Mouse (Mus musculus) left cerebral cortex, postnatal 36 days (tissue): ENCODE measurements around the gene Chchd10. TPM values are rescaled to one million over a fixed set of nuclear protein-coding genes. Genes with fewer than 3 reads are reported as not detected.

ENCODE experiments used
- DNase-seq, 2 experiments: peaks; one replicate each; pipeline ENCODE4 v3.0.0; 2021 to 2022; ENCODE audit warnings: low spot score in 2 of 2, mixed read lengths in 1 of 2
- intact Hi-C: fragments of 180-260 bp; cut with DNase I; formaldehyde crosslinking; loops from one replicate; pipeline ENCODE4 v1.15.1; 2025
- total RNA-seq, 2 experiments: library from RNA; stranded (reverse); gene quantifications; 2 replicates each; pipeline ENCODE4 v1.2.3; 2021

The Chchd10 gene
- total RNA-seq, 2 experiments from 2014 or later: 373 to 446 TPM

DNA sequence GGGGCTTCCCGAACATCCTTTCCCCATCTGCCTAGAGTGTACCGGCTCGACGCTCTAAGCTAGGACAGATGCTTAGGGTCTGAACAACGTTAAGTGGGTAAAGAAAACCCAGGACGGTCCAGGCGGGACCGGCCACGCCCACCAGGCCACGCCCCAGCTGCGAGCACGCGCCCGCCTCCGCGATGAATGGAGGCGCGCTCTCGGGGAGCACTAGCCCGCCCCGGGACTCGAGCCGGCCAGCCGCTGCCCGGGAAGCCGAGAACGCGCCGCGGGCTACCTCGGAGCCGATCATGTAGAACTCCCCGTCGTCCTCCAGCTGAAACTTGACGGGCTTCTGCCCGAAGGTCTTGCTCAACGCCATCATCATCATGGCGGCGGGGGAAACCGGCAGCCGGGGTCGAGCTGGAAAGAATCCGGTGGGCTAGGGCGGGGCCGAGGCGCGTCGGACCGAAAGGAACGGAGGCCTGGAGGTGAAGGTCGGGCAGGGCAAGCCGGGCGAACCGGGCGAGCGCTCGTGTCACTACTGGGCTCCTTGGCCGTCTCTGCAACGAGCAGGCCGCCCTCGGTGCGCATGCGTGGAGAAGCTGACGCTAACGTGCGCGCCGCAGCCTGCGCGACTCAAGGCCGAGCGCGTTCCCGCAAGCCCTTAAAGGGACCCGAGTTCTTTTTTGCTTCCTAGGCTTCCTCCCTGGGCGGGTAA is 11.8 kb upstream of the Chchd10 start, which contains the start of gene Smarcb1:
Smarcb1 (minus strand) TSS at position 592 of the 700 bp plus-strand sequence.
- peak; percentile 96 to 97 for DNase-seq
- intact Hi-C loops: no loop called here

- intact Hi-C loops: no loop called here
- no peak for DNase-seq
Measured at GRCm38 (mm10) chr10:75921726-75922560, 11.0 kb upstream of the Chchd10 start.

DNA sequence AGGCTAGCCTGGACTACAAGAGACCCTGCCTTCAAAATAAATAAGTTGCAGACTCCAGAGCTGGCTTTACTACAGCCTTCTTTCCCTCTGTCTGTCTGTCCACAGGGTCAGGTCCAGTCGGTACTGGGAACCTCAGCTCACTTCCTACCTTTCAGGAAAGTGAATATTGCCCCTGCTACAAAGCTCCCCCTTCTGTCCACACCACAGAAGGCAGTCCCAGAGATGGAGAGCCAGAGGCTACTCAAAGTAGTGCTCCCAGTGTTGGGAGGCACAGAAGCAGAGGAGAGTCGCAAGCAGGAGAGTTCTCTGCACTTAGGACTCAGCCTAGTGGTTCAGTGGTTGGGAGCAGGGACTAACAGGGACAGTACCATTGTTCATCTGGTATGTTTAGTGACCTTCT is 8.6 kb upstream of the Chchd10 start:
- DNase-seq: no peak
- intact Hi-C loops: no loop called here

DNA sequence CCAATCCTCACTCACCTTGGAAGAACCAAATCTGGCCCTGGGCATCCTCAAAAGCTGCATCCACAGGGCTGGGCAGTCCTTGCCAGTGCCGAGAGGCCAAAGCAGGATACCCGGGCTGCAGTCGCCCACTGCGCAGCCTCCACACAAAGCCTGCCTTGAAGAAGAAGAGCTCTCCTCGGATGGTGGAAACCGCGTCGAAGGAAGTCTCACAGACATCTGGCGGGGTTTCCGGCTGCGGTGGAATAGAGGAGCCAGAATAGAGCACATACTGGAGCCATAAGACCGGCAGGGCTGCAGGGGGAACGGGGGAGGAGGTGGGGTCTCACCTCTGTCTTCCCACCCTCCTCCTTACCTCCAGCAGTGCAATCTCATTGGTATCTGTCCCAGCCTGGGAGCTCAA is 6.5 kb upstream of the Chchd10 start:
- intact Hi-C loops: no loop called here
- DNase-seq: no peak

DNA sequence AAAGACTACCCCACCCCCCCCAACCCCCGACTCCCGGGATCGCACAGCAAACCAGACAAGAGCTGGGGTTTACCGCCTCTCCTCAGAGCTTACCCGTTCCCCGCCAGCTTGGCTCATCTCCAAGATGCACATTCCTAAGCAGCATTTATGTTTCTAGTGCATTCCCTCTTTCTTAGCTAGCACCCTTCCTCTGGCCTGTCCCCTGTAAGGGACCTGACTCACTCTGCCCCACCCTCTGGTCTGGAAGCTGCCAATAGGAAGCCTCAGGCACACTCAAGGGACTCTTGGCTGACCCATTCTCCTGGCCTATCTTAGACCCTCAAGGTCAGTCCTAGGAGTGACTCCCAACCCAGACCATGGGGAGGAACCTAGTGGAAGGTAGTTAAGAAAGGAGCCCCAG is 2.6 kb upstream of the Chchd10 start:
- intact Hi-C loops: no loop called here
- DNase-seq: no peak

GRCm38 (mm10) chr10:75931311-75931710 is 1.6 kb upstream of the Chchd10 start:
- intact Hi-C loops: no loop called here
- DNase-seq: no peak

DNA sequence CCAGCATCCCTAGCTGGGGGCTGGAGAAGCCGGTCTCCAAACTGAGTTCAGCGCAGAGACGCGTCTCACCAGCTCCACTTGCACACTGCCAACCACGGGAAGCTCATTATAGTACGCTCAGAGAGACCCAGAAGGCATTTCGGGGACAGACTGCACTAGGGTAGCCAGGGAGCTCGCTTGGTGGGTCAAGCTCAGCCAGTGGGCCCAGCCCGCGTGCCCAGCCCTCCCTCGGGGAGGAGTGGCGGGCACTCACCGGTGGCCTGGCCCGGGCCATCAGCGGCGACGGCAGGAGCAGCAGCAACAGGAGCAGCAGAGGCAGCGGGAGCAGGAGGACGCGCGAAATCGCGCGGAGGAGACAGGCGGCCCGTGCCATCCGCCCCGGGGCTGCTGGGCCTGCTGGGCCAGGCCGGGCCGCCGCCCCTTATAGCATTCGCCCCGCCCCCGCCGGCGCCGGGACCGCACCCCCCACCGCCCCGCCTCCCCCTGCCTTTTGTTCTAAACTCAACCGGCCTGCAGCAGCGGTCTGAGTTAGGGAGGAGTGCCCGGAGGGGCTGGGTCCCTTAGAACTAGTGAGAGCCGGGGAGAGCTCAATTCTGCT is 750 bp upstream of the Chchd10 start:
- intact Hi-C loops: no loop called here
- DNase-seq: no peak

DNA sequence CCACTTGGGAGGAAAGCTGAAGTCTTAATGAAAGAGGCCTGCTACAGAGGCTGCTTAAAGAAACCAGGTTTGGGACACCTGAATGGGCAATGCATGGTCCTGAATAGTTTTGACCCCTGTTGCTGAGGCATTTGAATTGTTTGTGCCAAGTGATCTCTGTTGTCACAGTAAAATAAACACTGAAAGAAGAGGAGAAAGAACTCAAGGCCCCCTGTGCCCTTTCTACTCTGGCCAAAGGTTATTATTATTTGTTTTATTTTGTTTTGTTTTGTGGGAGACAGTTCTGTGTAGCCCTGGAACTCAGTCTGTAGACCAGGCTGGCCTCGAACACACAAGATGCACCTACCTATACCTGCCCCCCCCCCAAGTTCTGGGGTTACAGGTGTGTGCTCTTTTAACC is 2.1 kb downstream of the Chchd10 start:
- DNase-seq: no peak
- intact Hi-C loops: loop anchor here (5.0 kb wide), 1 partner anchor 38 kb away; no protein-coding TSS in a partner anchor

DNA sequence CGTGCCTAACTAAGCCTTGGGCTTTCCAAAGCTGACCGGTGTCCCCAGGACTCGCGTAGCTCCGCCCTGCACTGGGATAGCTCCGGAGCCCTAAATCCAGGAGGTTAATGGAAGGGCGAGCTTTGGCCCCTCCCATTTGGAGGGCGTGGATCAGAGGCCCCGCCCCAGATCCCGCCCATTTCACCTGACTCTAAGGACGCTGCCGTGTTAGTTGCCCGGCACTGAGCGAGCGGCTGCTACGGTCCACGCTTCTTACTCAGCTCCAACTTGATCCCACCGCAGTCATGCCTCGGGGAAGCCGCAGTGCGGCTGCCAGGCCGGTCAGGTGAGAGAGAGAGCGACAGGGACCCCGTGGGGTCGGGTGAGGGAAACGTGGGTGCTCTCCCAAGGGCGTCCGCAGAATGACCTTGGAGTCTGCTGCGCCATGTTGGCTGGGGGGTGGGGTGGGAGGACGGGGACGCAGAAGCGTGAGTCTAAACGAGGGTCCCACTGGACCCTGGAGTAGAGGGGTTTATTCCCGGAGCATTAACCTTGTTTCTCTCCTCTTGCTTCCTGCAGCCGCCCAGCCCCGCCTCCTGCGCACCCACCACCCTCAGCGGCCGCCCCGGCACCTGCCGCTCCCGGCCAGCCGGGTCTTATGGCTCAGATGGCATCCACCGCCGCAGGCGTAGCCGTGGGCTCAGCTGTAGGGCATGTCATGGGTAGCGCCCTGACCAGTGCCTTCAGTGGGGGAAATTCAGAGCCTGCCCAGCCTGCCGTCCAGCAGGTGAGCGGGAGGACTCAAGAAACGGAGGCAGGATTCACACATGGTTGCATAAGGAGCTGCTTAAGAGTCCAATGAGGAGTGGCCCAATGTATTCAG is 3.0 kb downstream of the Chchd10 start, which contains the start of gene Mmp11:
Mmp11 (minus strand) TSS at position 817 of the 862 bp plus-strand sequence.
- peak; percentile 76 to 81 for DNase-seq
- intact Hi-C loops: loop anchor here (5.0 kb wide), 1 partner anchor 39 kb away; no protein-coding TSS in a partner anchor

- DNase-seq: no peak
- intact Hi-C loops: loop anchor here (5.0 kb wide), 1 partner anchor 40 kb away; no protein-coding TSS in a partner anchor
Measured at GRCm38 (mm10) chr10:75936909-75937667, 4.2 kb downstream of the Chchd10 start.

GRCm38 (mm10) chr10:75937851-75938643 is 5.1 kb downstream of the Chchd10 start:
- DNase-seq: no peak
- intact Hi-C loops: loop anchor here (5.0 kb wide), 1 partner anchor 41 kb away; no protein-coding TSS in a partner anchor

- intact Hi-C loops: loop anchor here (5.0 kb wide), 1 partner anchor 42 kb away; no protein-coding TSS in a partner anchor
- peak in 1 of 2 experiments; percentile 25 for DNase-seq
Measured at GRCm38 (mm10) chr10:75939481-75940234, 6.7 kb downstream of the Chchd10 start.

- intact Hi-C loops: no loop called here
- no peak for DNase-seq
Measured at GRCm38 (mm10) chr10:75940520-75940919, 7.6 kb downstream of the Chchd10 start, which contains the start of gene Gm867. Gm867 (minus strand) TSS chr10:75940672.

DNA sequence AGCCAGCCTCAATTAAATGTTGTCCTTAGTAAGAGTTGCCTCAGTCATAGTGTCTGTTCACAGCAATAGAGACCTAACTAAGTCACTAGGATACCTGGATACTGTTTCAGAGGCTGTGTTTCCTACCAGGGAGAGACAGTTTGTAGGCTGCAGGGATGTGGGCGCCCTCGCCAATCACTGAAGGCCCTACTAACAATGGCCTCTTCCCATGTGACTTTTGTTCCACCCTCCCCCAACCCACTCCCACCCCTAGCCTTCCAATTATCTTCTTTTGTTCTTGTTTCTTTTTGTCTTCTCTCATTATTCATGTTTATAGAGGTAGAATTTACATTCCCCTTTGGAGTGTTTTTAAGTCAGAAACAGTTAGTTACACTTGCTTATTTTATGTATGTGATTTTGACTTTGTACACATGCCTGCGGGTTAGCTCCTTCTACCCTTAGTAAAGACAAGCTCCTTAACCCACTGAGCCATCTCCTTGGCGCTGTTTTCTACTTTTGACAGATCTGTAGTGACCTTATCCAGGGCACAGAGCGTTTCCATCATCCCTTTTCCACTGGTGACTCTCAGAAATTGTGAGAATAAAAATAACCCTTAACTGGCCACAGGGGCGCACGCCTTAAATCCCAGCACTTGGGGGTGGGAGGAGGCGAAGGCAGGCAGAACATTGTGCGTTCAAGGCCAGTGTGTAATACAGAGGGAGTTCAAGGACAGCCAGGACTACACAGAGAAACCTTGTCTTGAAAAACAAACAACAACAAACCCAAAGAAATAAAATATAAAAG is 8.3 kb downstream of the Chchd10 start:
- no peak for DNase-seq
- intact Hi-C loops: no loop called here

- no peak for DNase-seq
- intact Hi-C loops: no loop called here
Measured at GRCm38 (mm10) chr10:75942736-75943477, 10.0 kb downstream of the Chchd10 start, which contains the start of gene Vpreb3. Vpreb3 (plus strand) TSS chr10:75943057.
